Mouse (Mus musculus) heart, adult 2 months (tissue): Measurements from ENCODE around the gene Slc25a36.

Experiments
- CTCF ChIP-seq: fragments of 200-600 bp; IDR thresholded peaks from 2 replicates; pipeline ENCODE4 v1.8.1; 2022; ENCODE audit warnings: antibody characterized with exemption, mild to moderate bottlenecking, moderate library complexity
- EP300 ChIP-seq: fragments of 200-500 bp; IDR thresholded peaks from 2 replicates; pipeline ENCODE4 v1.6.1; 2011; ENCODE audit warnings: low read depth, low read length, control low read depth; ENCODE audit not compliant: insufficient read depth
- POLR2A ChIP-seq: fragments of 200-500 bp; IDR thresholded peaks from 2 replicates; pipeline ENCODE4 v1.6.1; 2011; ENCODE audit warnings: mild to moderate bottlenecking, low read depth, low read length, control low read depth; ENCODE audit not compliant: insufficient read depth

DNA sequence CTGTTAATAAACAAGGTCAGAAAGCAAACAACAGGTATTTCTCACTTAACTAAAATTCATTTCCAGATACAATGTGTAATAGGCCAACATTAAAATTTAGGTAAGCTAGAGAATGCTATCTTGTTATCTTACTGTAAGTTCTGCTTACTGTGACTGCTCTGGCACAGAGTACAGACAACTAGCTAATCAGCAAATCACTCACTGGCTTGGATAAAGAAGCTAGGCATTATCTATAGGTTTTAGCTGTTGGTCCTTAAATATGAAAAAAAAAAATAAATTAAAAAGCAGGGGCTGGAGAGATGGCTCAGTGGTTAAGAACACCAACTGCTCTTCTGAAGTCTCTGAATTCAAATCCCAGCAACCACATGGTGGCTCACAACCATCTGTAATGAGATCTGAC lies 23.1 kb downstream of the Slc25a36 start:
- TF ChIP-seq CTCF, result no peak; the same call in 1 of the 2 replicates
- TF ChIP-seq POLR2A, result no peak
- TF ChIP-seq EP300, result no peak
